In genomic region chr5:120431001-120431583, GRCm38 (mm10) we compare ENCODE assay signal across 14 mouse cellular contexts. TPM values are rescaled to one million over a fixed set of nuclear protein-coding genes. Genes with fewer than 3 reads are reported as not detected.
DNase-seq lines count a peak whose midpoint lies in the region; ATAC-seq and TF ChIP-seq lines count a peak whose summit lies in the region.
"Had no signal": no experiment of that assay in that cellular context is flagged by ENCODE, and none has a peak within 500 bp of the region (broad histone marks: within the 10 kb centered on the region; RNA-seq: fewer than 3 reads in every experiment).

No protein-coding gene starts in this region.

- H3K27ac ChIP-seq in kidney, postnatal 0 days = no peak overlapping the region
- peak overlapping the region; percentile 40 for H3K27ac ChIP-seq in forebrain, embryonic 13.5 days
- H3K27ac ChIP-seq in limb, embryonic 10.5 days = no peak overlapping the region
- H3K27ac ChIP-seq in neural tube, embryonic 12.5 days = peak overlapping the region; percentile 63
- H3K27ac ChIP-seq: embryonic facial prominence, embryonic 12.5 days; limb, embryonic 13.5 days had no signal

- H3K4me2 ChIP-seq in kidney, postnatal 0 days (ENCODE audit: low read length) = no peak overlapping the region
- H3K4me2 ChIP-seq in forebrain, embryonic 13.5 days = peak overlapping the region; percentile 47
- H3K4me2 ChIP-seq in neural tube, embryonic 12.5 days (replicated peaks) = peak overlapping the region; percentile 58
- H3K4me2 ChIP-seq: heart, embryonic 11.5 days had no signal

- no peak for ATAC-seq in kidney, postnatal 0 days (replicated peaks; ENCODE audit: low FRiP score, low read depth)
- no peak for ATAC-seq in forebrain, embryonic 13.5 days
- ATAC-seq in neural tube, embryonic 12.5 days (ENCODE audit: low FRiP score, low read depth) = no peak
- ATAC-seq: inflammation-experienced regulatory T-cells, adult 6 months had no signal

- H3K27me3 ChIP-seq in kidney, postnatal 0 days (ENCODE audit: insufficient read depth, low read length) = peaks cover 86% of the 10 kb centered on the region
- H3K27me3 ChIP-seq in forebrain, embryonic 13.5 days = peaks cover 99% of the 10 kb centered on the region
- peaks cover 100% of the 10 kb centered on the region for H3K27me3 ChIP-seq in limb, embryonic 10.5 days (ENCODE audit: low read depth, poor library complexity, severe bottlenecking)
- peaks cover 97% of the 10 kb centered on the region for H3K27me3 ChIP-seq in neural tube, embryonic 12.5 days (replicated peaks)

- H3K9me3 ChIP-seq in kidney, postnatal 0 days (replicated peaks; ENCODE audit: low read length) = no peaks in the 10 kb centered on the region
- no peaks in the 10 kb centered on the region for H3K9me3 ChIP-seq in forebrain, embryonic 13.5 days (replicated peaks)
- no peaks in the 10 kb centered on the region for H3K9me3 ChIP-seq in limb, embryonic 10.5 days (replicated peaks)
- no peaks in the 10 kb centered on the region for H3K9me3 ChIP-seq in neural tube, embryonic 12.5 days
- H3K9me3 ChIP-seq: embryonic facial prominence, embryonic 12.5 days; limb, embryonic 13.5 days had no signal

- no peaks in the 10 kb centered on the region for H3K36me3 ChIP-seq in kidney, postnatal 0 days (ENCODE audit: insufficient read depth, low read length)
- H3K36me3 ChIP-seq in forebrain, embryonic 13.5 days (ENCODE audit: poor library complexity, severe bottlenecking) = no peaks in the 10 kb centered on the region
- no peaks in the 10 kb centered on the region for H3K36me3 ChIP-seq in limb, embryonic 10.5 days
- H3K36me3 ChIP-seq in neural tube, embryonic 12.5 days = peaks cover 3% of the 10 kb centered on the region; the same call in 1 of the 2 replicates
- H3K36me3 ChIP-seq: embryonic facial prominence, embryonic 12.5 days; limb, embryonic 13.5 days had no signal

- no peak overlapping the region for H3K9ac ChIP-seq in kidney, postnatal 0 days (ENCODE audit: low read depth, low read length)
- H3K9ac ChIP-seq in forebrain, embryonic 13.5 days = peak overlapping the region; percentile 61
- H3K9ac ChIP-seq in neural tube, embryonic 12.5 days = peak overlapping the region; percentile 90
- H3K9ac ChIP-seq: embryonic facial prominence, embryonic 12.5 days; limb, embryonic 13.5 days had no signal

- peak; percentile 21 for DNase-seq in kidney, postnatal 0 days (ENCODE audit: low spot score)
- DNase-seq in kidney, adult 8-10 months = no peak
- DNase-seq in limb, embryonic 10.5 days (ENCODE audit: low spot score) = peak; percentile 62
- DNase-seq in urinary bladder, postnatal 14 days (ENCODE audit: low spot score) = no peak
- DNase-seq in right cerebral cortex, adult 2 months (ENCODE audit: low spot score in 2 of 2) = no peak
- DNase-seq in cerebellum, postnatal 4 days (ENCODE audit: low spot score in 2 of 2) = no peak
- DNase-seq: adrenal gland, postnatal 10 days had no signal

- no peaks in the 10 kb centered on the region for H3K4me1 ChIP-seq in kidney, postnatal 0 days (replicated peaks; ENCODE audit: insufficient read depth, low read length)
- H3K4me1 ChIP-seq in forebrain, embryonic 13.5 days = peaks cover 32% of the 10 kb centered on the region
- H3K4me1 ChIP-seq in limb, embryonic 10.5 days = peaks cover 20% of the 10 kb centered on the region
- peaks cover 14% of the 10 kb centered on the region; the same call in 1 of the 2 replicates for H3K4me1 ChIP-seq in neural tube, embryonic 12.5 days

- WGBS in kidney, postnatal 0 days = under 1% methylated on average over 30 of the region's 30 CpGs
- under 1% methylated on average over 30 of the region's 30 CpGs for WGBS in forebrain, embryonic 13.5 days
- WGBS in limb, embryonic 10.5 days = under 1% methylated on average over 30 of the region's 30 CpGs
- 2% methylated on average over 30 of the region's 30 CpGs for WGBS in neural tube, embryonic 12.5 days

- no peak for TF ChIP-seq CTCF in kidney, postnatal 0 days (IDR thresholded peaks at IDR 0.05; ENCODE audit: low read depth)

- H3K4me3 ChIP-seq in kidney, postnatal 0 days (replicated peaks; ENCODE audit: low read depth, low read length) = no peak overlapping the region
- H3K4me3 ChIP-seq in forebrain, embryonic 13.5 days = peak overlapping the region; percentile 44
- no peak overlapping the region for H3K4me3 ChIP-seq in limb, embryonic 10.5 days
- H3K4me3 ChIP-seq in neural tube, embryonic 12.5 days = peak overlapping the region; percentile 55

RNA-seq across cellular contexts. Expression of gene Lhx5, which starts 0.4 kb away (rescaled TPM):
- polyA plus RNA-seq in kidney, postnatal 0 days (2015; fragmentation: Nextera tagmentation; extraction: Ambion mirVana) = not detected in 2 replicates
- 9.6 and 16.0 TPM in 2 replicates for polyA plus RNA-seq in forebrain, embryonic 13.5 days (2015; fragmentation: Nextera tagmentation; extraction: Ambion mirVana)
- not detected in 2 replicates for polyA plus RNA-seq in limb, embryonic 10.5 days (2016; fragmentation: Nextera tagmentation; extraction: Ambion mirVana)
- polyA plus RNA-seq in neural tube, embryonic 12.5 days (2016; fragmentation: Nextera tagmentation; extraction: Ambion mirVana) = 64.9 and 70.8 TPM in 2 replicates
- polyA plus RNA-seq: inflammation-experienced regulatory T-cells, adult 6 months; limb, embryonic 13.5 days; lung, embryonic 16.5 days had no signal

RNA-seq across cellular contexts. Expression of gene Sdsl, which starts 41.5 kb away (rescaled TPM):
- 12.0 and 13.3 TPM in 2 replicates for polyA plus RNA-seq in kidney, postnatal 0 days (2015; fragmentation: Nextera tagmentation; extraction: Ambion mirVana)
- polyA plus RNA-seq in forebrain, embryonic 13.5 days (2015; fragmentation: Nextera tagmentation; extraction: Ambion mirVana) = 4.8 and 5.1 TPM in 2 replicates
- 5.2 and 5.6 TPM in 2 replicates for polyA plus RNA-seq in limb, embryonic 10.5 days (2016; fragmentation: Nextera tagmentation; extraction: Ambion mirVana)
- 7.0 TPM in 2 replicates for polyA plus RNA-seq in neural tube, embryonic 12.5 days (2016; fragmentation: Nextera tagmentation; extraction: Ambion mirVana)
- polyA plus RNA-seq: inflammation-experienced regulatory T-cells, adult 6 months had no signal

RNA-seq across cellular contexts. Expression of gene Sds, which starts 45.2 kb away (rescaled TPM):
- not detected in 2 replicates for polyA plus RNA-seq in kidney, postnatal 0 days (2015; fragmentation: Nextera tagmentation; extraction: Ambion mirVana)
- not detected in 2 replicates for polyA plus RNA-seq in forebrain, embryonic 13.5 days (2015; fragmentation: Nextera tagmentation; extraction: Ambion mirVana)
- not detected in 2 replicates for polyA plus RNA-seq in limb, embryonic 10.5 days (2016; fragmentation: Nextera tagmentation; extraction: Ambion mirVana)
- polyA plus RNA-seq in neural tube, embryonic 12.5 days (2016; fragmentation: Nextera tagmentation; extraction: Ambion mirVana) = not detected in 2 replicates
- polyA plus RNA-seq: embryonic facial prominence, embryonic 12.5 days; heart, embryonic 11.5 days; inflammation-experienced regulatory T-cells, adult 6 months; limb, embryonic 13.5 days; lung, embryonic 16.5 days had no signal

Comparison
In these comparisons a context has a peak if more than half of its experiments do, and no peak if none do; other contexts are left out.
1. DNase-seq: peak in kidney, postnatal 0 days (single experiment) and limb, embryonic 10.5 days (single experiment); none in kidney, adult 8-10 months (0 of 2), urinary bladder, postnatal 14 days (single experiment), right cerebral cortex, adult 2 months (0 of 2) and cerebellum, postnatal 4 days (0 of 2).
2. H3K27ac ChIP-seq: peak in forebrain, embryonic 13.5 days (single experiment) and neural tube, embryonic 12.5 days (single experiment); none in kidney, postnatal 0 days (single experiment) and limb, embryonic 10.5 days (single experiment).
3. H3K4me3 ChIP-seq: peak in forebrain, embryonic 13.5 days (single experiment) and neural tube, embryonic 12.5 days (single experiment); none in kidney, postnatal 0 days (single experiment) and limb, embryonic 10.5 days (single experiment).
4. RNA of gene Lhx5, which starts 0.4 kb away (polyA plus RNA-seq): 64.9 to 70.8 TPM in neural tube, embryonic 12.5 days and 9.6 to 16.0 TPM in forebrain, embryonic 13.5 days; not detected in kidney, postnatal 0 days and not detected in limb, embryonic 10.5 days; every median in the first group is over 10 times any median in the second.